Mouse (Mus musculus) ES-Bruce4 (cell line): Measurements from ENCODE around the gene Arhgef40.

ENCODE experiments used
- CTCF ChIP-seq: IDR thresholded peaks from one replicate; pipeline ENCODE4 v1.8.1; 2011; ENCODE audit warnings: low read depth, low read length
- EP300 ChIP-seq: IDR thresholded peaks from 2 replicates; pipeline ENCODE4 v1.6.1; 2011; ENCODE audit warnings: low read depth, low read length; ENCODE audit not compliant: insufficient read depth
- POLR2A ChIP-seq: IDR thresholded peaks from one replicate; pipeline ENCODE4 v1.8.1; 2011; ENCODE audit warnings: low read length; ENCODE audit not compliant: insufficient read depth

- TF ChIP-seq CTCF = no peak
- TF ChIP-seq POLR2A = no peak
- TF ChIP-seq EP300 = no peak
Measured at GRCm38 (mm10) chr14:52013021-52013610, 28.6 kb downstream of the Arhgef40 start.
